Mouse (Mus musculus) G1E (cell line): ENCODE data around the gene Colq. TPM values are rescaled to one million over a fixed set of nuclear protein-coding genes. Genes with fewer than 3 reads are reported as not detected.

Experiments
- ATAC-seq: 2 replicates; pipeline ENCODE4 v1.8.0; 2016; ENCODE audit warnings: mild to moderate bottlenecking; ENCODE audit not compliant: insufficient number of reproducible peaks, poor library complexity, low FRiP score, severe bottlenecking; ENCODE audit errors: extremely low read depth
- DNase-seq: peaks from one replicate; pipeline ENCODE4 v3.0.0; 2012; ENCODE audit warnings: low spot score
- H3K27me3 ChIP-seq: 2 replicates; pipeline ENCODE4 v1.6.1; 2012; ENCODE audit warnings: mild to moderate bottlenecking, low read length, inconsistent platforms; ENCODE audit not compliant: insufficient read depth
- H3K36me3 ChIP-seq: replicated peaks from 2 replicates; pipeline ENCODE3; 2012; ENCODE audit warnings: mild to moderate bottlenecking, inconsistent platforms
- H3K4me1 ChIP-seq: 2 replicates; pipeline ENCODE4 v1.6.1; 2012; ENCODE audit warnings: low read depth, low read length, inconsistent platforms, mixed read lengths; ENCODE audit not compliant: insufficient read depth
- H3K4me3 ChIP-seq: 2 replicates; pipeline ENCODE4 v1.5.1; 2012; ENCODE audit warnings: low read depth, mild to moderate bottlenecking, inconsistent platforms, low read length, moderate library complexity, mixed read lengths
- H3K9me3 ChIP-seq: replicated peaks from 2 replicates; pipeline ENCODE4 v1.6.1; 2012; ENCODE audit warnings: inconsistent platforms
- CTCF ChIP-seq: IDR thresholded peaks from 2 replicates; pipeline ENCODE4 v1.5.1; 2012; ENCODE audit warnings: low read depth, low read length, inconsistent platforms, mixed read lengths
- GATA1 ChIP-seq: IDR thresholded peaks from 2 replicates; pipeline ENCODE4 v1.6.1; 2012; ENCODE audit warnings: borderline replicate concordance, low read length, inconsistent platforms, mixed read lengths
- GATA2 ChIP-seq: IDR thresholded peaks from 2 replicates; pipeline ENCODE4 v1.6.1; 2012; ENCODE audit warnings: low read depth, low read length, inconsistent platforms, borderline replicate concordance
- POLR2AphosphoS5 ChIP-seq: IDR thresholded peaks from 2 replicates; pipeline ENCODE4 v1.6.1; 2012; ENCODE audit warnings: low read depth, low read length, inconsistent platforms; ENCODE audit not compliant: insufficient replicate concordance
- TAL1 ChIP-seq: conservative IDR thresholded peaks from 2 replicates; pipeline ENCODE4 v1.6.1; 2012; ENCODE audit warnings: low read depth, low read length, inconsistent platforms, mixed read lengths
- polyA plus RNA-seq: library from polyadenylated mRNA; stranded (reverse); fragments of >175 nt; gene quantifications from 2 replicates; pipeline ENCODE4 v1.2.3, GENCODE M21; 2012
- total RNA-seq, 2 experiments: library from RNA; stranded (forward) in 1 of 2; stranded (reverse) in 1 of 2; fragments of 200-1000 nt in 1 of 2; fragments of >200 nt in 1 of 2; fragmentation: Nextera tagmentation in 1 of 2; gene quantifications; 2 replicates each; pipeline ENCODE4 v1.2.3; 2014 to 2017

Colq gene
- total and polyA plus RNA-seq, 3 experiments, result 0.44 TPM; not detected in 2

GRCm38 (mm10) chr14:31597446-31597845 lies 6.3 kb upstream of the Colq start:
- Histone ChIP-seq H3K4me3 (no peak overlapping the region), H3K36me3 (no peaks in the 10 kb centered on the region), H3K4me1 (no peaks in the 10 kb centered on the region), H3K27me3 (peaks cover 9% of the 10 kb centered on the region; the same call in 1 of the 2 replicates), H3K9me3 (no peaks in the 10 kb centered on the region)
- DNase-seq (no peak), ATAC-seq (no peak)
- TF ChIP-seq GATA1 (no peak), POLR2AphosphoS5 (no peak), GATA2 (no peak), TAL1 (no peak), CTCF (no peak)

DNA sequence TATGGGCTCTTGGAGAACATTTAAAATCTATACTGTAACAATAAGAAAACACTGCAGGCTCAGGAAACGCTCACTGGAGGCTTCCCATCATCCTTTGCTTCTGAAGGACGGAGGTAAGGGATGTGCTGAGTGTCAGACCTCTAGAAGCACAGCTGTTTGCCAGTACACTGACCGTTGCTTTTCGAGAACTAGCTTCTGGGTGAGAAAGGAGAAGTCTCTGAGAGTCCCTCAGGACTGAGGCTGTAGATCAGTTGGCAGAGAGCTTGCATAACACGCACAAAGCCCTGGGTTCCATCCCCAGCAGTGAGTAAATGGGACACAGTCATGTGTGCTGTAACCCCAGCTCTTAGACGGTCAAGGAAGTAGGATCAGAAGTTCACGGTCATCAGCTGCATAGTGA lies 5.3 kb upstream of the Colq start:
- Histone ChIP-seq H3K36me3 (no peaks in the 10 kb centered on the region), H3K4me3 (no peak overlapping the region), H3K4me1 (no peaks in the 10 kb centered on the region), H3K27me3 (peaks cover 6% of the 10 kb centered on the region; the same call in 1 of the 2 replicates), H3K9me3 (no peaks in the 10 kb centered on the region)
- TF ChIP-seq GATA2 (no peak), TAL1 (no peak), GATA1 (no peak), CTCF (no peak), POLR2AphosphoS5 (no peak)
- ATAC-seq (no peak), DNase-seq (no peak)

DNA sequence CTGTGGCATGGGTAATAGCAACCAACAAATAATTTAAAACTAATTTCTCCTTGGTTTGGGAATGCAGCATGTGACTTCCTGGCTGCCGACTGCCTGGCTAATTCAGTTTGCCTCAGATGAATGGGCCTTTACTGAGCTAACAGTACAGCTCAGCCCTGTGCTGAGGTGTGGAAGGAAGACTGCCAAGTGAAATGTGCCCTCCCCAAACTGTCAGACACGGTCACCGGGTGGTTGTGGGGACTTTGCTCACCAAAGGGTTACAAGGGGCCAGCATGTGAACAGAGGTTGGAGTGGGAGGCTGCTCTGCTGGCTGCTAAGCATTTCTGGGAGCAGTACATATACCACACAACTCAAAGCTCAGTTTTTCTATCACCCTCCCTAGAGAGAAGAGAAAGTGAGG lies 3.5 kb upstream of the Colq start:
- Histone ChIP-seq H3K27me3 (peaks cover 5% of the 10 kb centered on the region; the same call in 1 of the 2 replicates), H3K4me1 (no peaks in the 10 kb centered on the region), H3K36me3 (no peaks in the 10 kb centered on the region), H3K9me3 (no peaks in the 10 kb centered on the region), H3K4me3 (no peak overlapping the region)
- DNase-seq, result no peak
- ATAC-seq, result no peak
- no peak for TF ChIP-seq TAL1
- TF ChIP-seq GATA1, result no peak
- TF ChIP-seq GATA2, result no peak
- TF ChIP-seq CTCF, result no peak

GRCm38 (mm10) chr14:31593036-31593435 lies 1.9 kb upstream of the Colq start:
- no peak overlapping the region for H3K4me3 ChIP-seq
- no peaks in the 10 kb centered on the region for H3K9me3 ChIP-seq
- H3K4me1 ChIP-seq, result no peaks in the 10 kb centered on the region
- no peak for TF ChIP-seq GATA1
- no peak for TF ChIP-seq GATA2
- no peak for TF ChIP-seq TAL1
- no peak for TF ChIP-seq CTCF
- no peak for TF ChIP-seq POLR2AphosphoS5
- peaks cover 7% of the 10 kb centered on the region; the same call in 1 of the 2 replicates for H3K27me3 ChIP-seq
- H3K36me3 ChIP-seq, result no peaks in the 10 kb centered on the region
- no peak for ATAC-seq
- DNase-seq, result no peak

DNA sequence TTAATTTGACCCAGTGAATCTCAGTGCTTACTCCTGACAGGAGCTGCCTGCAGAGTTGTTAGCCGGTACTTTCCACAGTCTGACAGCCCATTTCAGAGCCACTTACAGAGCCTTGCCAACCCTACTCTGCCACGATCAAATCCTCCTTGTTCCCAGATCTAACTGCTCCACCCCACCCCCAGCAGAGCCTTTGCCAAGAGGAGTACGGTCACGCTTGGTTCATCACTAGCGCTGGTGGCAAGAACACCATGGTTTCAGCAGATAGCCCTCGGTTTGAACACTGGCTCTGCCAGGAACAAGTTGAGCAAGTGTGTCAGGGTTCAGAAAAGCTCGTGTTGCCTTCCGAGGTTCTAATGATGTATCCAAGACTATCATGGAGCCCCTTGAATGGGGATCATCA lies 4.7 kb downstream of the Colq start:
- TF ChIP-seq TAL1 (no peak), GATA1 (no peak), POLR2AphosphoS5 (no peak), CTCF (no peak), GATA2 (no peak)
- no peaks in the 10 kb centered on the region for H3K9me3 ChIP-seq
- no peak overlapping the region for H3K4me3 ChIP-seq
- H3K4me1 ChIP-seq, result no peaks in the 10 kb centered on the region
- DNase-seq (no peak), ATAC-seq (no peak)
- H3K36me3 ChIP-seq, result no peaks in the 10 kb centered on the region
- peaks cover 12% of the 10 kb centered on the region; the same call in 1 of the 2 replicates for H3K27me3 ChIP-seq

- Histone ChIP-seq H3K36me3 (no peaks in the 10 kb centered on the region), H3K9me3 (no peaks in the 10 kb centered on the region), H3K4me1 (no peaks in the 10 kb centered on the region), H3K4me3 (no peak overlapping the region), H3K27me3 (peaks cover 8% of the 10 kb centered on the region; the same call in 1 of the 2 replicates)
- TF ChIP-seq GATA2 (no peak), POLR2AphosphoS5 (no peak), CTCF (no peak), TAL1 (no peak), GATA1 (no peak)
- no peak for DNase-seq
- no peak for ATAC-seq
Observed at GRCm38 (mm10) chr14:31583082-31583481, 8.1 kb downstream of the Colq start.
